Mouse (Mus musculus) adrenal gland (tissue): ENCODE data around the gene Gpt2.

ENCODE experiments used
- intact Hi-C: fragments of 180-260 bp; cut with DNase I; formaldehyde crosslinking; loops from one replicate; pipeline ENCODE4 v1.15.1; 2025
- long read RNA-seq, 2 experiments: library from polyadenylated mRNA; unstranded; transcript quantifications; one replicate each; pipeline ENCODE4 v2.0.0; 2020; ENCODE audit warnings: borderline replicate concordance in 1 of 2; ENCODE audit not compliant: insufficient replicate concordance in 1 of 2

The Gpt2 gene
- long read RNA-seq, experiment 1, transcript Gpt2-201 (12 exons, 3,639 nt) = major isoform, 6 of 11 reads
- long read RNA-seq, experiment 1, partial matches to known transcripts = 1 of 11 reads
- long read RNA-seq, experiment 1, other reads (novel, unspliced or antisense) = 4 of 11 reads
- long read RNA-seq, experiment 2, partial matches to known transcripts = 1 of 8 reads
- long read RNA-seq, experiment 2, other reads (novel, unspliced or antisense) = 3 of 8 reads

DNA sequence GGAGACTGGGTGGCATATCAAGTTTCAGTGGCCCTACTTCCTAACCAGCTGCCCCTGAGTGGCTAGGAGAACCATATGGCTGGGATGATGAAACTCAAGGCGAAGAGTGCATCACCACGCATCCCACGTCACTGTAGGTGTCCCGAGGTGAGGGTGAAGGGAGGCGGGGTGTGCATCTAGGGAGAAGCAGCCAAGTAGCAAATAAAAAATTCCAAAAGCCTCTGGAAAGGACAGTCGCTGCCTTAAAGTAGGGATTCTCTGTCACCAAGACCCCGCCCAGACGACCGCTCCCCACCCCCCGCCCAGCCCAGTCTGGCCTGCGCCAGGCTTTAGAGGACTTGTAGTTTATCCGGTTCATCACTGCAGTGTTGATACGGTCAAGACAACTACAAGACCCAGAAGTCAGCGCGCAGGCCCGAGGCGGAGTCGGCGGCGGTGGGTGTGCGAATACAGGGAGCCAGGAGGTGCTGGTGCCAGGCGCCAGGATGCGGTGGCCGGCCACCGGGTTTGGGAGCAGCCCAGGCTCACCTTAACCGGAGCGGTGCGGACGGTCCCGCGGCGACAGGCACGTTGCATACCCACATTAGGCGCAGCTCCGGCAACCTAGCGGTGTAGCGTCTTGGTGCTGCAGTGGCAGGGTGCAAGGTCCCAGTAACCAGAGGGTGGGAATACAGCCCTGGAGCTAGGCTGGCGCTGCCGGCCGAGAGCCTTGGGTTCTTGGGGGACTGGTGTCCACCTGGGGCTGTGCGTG is at the start of gene Gpt2:
Gene Gpt2 (plus strand): TSS at position 452 of the 751 bp plus-strand sequence.
- intact Hi-C loops = no loop called here

DNA sequence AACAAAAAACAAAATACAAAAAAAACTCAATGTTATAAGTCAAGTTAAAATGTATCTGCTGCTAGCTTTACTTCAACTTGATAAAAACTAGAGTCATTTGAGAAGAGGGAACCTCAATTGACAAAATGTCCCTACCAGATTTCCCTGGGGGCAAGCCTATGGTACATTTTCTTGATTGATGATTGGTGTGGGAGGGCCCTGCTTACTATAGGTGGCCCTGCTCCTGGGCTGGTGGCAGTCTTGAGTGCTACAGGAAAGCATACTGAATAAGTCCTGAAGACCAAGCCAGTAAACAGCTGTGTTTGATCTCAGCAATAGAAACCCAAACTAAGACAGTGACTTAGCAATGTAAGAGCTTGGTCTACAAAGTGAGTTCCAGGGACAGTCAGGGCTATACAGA is 48.3 kb upstream of the Gpt2 start:
- intact Hi-C loops = no loop called here

DNA sequence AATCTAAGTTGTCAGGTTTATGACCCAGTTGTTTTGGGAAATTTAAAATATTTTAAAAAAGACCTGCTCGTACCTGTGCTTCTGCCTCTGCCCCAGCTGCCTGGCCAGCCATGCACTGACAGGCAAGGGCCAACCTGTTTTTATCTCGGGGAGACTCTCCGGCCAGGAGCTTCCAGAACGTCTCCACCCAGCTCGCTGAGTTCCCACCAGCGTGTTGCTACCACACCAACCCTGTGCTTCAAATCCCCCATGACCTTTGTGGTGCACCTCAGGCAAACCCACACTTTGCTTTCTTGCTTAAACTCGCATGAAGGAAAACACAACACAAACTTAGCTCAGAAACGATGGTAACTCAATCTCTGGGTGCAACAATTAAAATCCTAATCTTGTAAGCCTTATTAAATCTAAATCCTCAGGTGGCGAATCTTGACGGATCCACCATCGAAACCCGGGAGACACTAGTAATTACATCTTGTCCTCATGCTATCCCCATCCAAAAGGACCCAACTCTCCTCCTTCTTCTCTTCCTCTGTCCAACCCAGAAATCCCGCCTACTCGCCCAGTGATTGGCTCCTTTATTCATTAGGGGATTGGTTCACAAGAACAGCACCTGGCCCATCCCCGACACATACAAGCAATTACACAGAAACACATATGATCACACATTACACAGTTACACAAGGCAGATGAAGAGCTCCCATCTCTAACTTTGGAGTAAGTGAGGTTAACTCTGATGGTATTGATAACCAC is 46.3 kb upstream of the Gpt2 start:
- intact Hi-C loops = no loop called here

DNA sequence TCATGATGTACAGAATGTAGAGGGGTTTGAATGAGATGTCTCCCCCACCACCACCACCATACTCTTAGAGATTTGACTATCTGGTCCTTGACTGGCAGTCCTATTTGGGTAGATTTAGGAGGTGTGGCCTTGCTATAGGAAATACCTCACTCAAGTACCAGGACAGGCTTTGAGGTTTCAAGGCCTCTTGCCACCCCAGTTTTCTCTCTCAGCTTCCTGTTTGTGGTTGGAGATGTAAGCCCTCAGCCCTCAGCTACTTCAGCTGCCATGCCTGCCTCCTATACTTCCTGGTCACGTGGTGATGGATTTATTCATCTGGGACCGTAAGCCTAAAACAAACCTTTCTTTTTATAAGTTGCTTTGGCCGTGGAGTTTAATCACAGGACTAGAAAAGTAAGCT is 42.0 kb upstream of the Gpt2 start:
- intact Hi-C loops = no loop called here

DNA sequence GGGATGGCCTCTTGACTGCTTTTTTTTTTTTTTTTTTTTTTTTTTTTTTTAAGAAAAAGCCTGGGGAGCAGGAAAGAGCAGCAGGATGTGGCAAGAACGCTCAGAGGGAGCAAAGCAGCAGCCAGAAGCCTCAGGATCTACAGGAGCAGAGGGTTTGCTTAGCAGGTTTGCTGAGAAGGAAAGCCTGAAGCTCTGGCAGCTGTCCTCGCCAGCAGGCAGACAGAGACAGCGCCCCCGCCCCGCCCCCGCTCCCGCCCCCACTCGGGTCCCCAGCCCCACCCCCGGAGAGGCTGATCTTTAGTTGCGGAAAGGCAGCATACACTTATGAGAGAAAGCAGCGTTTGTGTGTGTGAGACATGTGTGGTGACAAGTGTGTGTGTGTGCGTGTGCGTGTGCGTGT is 40.0 kb upstream of the Gpt2 start:
- intact Hi-C loops = no loop called here

DNA sequence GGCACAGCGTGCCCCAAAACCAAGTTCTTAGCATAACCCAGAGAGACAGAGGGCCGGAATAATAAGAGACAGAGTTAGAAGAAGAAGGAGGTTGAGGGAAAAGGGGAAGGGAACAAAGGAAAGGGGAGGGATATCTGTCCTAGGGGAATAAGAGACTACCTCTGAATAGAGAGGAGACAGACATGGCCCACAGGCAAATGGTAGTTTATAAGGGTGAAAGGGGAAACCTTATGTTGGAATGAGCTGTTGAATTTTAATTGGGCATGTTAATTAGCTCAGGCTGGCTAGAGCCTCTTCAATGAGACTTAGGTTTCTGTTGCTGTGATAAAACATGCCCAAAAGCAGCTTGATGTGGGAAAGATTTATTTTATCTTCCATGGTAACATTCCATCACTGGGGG is 39.1 kb upstream of the Gpt2 start:
- intact Hi-C loops = no loop called here

DNA sequence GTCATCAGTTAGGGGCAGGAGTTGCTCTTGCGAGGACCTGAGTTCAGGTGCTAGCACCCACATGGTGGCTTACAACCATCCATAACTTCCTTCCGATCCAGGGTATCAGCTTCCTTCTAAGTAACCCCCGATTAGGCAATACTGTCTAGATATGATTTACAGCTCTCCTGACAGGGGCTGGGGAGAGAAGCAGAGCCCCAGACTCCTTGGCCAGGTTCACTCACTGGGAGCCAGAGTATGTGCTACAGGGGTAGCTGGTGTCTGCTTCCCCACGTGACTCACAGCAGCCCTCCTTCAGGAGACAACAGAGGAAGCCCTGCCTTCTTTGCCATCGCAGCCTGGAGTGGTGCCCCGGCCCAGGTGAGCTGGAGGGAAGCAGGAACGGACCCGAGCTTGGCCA is 37.6 kb upstream of the Gpt2 start:
- intact Hi-C loops = loop anchor here (5.0 kb wide), 2 partner anchors 43 to 213 kb away; no protein-coding TSS in a partner anchor

DNA sequence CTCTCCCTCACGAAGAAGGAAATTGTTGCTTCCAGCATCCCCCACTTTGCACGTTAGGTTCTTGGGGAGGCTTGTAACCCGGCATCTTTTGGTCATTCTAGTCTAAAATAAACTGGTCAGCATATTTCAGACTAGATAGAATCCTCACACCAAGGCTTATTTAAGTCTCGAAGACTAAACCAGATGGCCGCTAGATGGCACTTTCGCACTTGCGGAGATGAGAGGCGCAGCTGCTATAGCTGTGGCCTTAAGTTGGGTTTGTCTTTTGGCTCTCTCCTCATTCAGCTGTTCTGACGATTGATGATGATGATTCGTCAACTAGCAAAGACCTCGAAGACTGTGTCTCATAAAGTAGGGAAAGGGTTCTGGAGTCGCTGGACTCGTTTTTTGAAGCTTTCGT is 35.8 kb upstream of the Gpt2 start:
- intact Hi-C loops = loop anchor here (2.0 to 5.0 kb wide), 3 partner anchors 41 to 211 kb away; no protein-coding TSS in a partner anchor

DNA sequence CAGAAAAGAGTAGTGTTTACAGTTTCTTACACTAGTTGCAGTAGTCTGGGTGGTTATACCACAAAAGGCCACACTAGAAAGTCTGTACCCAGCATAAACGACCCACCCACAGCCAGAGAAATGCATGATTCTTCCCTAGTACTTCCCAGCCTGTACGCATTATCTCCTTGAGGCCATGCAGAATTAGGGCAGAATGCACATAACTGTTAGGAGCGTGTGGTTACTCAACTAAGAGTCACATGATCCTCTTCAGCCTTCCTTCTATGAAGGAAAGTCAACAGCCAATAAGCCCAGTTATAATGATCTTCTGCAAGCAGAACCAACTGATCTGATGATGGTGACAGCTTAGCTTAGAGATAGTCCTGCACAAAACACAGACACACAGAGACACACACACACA is 32.8 kb upstream of the Gpt2 start:
- intact Hi-C loops = loop anchor here (5.0 kb wide), 2 partner anchors 38 to 208 kb away; no protein-coding TSS in a partner anchor

DNA sequence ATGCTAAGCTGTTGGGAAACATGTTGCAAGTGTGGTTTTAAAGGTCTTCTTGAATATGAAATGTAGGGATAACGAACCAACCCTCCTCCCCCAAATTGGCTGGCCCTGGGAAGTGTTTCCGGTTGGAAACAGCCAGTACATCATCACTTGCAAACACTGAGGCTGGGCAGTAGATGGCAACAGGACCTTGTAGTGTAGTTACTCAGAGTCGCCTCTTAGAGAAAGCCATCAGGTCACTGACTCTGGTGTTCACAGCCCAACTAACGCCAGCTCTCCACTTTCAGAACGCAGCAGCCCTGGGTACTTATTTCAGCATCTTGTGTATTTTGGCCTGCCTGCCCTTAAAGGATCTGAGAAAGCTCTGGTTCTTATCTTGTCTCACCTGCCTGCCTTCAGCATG is 31.6 kb upstream of the Gpt2 start:
- intact Hi-C loops = no loop called here

DNA sequence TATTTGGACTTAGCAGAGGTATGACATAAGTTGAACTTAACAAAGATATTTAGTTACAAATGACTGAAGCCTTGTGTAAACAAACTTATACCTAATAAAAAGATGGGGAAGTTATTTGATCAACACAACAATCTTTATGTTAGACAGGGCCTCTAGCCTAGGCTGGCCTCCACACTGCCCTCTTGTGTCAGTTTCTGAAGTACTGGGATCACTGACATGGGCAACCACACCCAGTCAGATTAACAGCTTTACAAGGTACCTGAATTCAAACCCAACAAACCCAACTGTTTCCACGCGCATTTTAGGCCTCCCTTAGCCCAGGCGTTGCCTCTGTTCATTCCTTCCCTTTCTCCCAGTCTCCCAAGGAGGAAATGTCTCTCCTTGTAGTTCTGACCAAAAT is 31.0 kb upstream of the Gpt2 start:
- intact Hi-C loops = no loop called here

DNA sequence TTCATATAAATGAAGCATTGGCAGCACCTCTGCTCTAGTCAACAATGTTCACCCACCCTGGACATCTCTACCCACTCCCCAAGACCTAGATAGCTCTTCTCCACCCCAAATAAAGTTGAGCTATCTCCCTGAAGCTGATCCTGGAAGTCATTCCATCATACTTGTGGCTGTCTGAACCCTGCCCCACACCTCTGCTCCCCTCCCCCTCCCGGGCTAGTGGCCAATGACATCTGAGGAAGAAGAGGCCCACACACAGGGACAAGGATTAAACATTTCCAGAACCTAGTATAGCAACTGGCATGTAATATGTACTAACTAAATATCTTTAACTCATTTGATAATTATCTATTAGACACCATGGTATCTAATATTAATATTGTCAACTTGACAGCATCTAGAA is 29.9 kb upstream of the Gpt2 start:
- intact Hi-C loops = no loop called here

DNA sequence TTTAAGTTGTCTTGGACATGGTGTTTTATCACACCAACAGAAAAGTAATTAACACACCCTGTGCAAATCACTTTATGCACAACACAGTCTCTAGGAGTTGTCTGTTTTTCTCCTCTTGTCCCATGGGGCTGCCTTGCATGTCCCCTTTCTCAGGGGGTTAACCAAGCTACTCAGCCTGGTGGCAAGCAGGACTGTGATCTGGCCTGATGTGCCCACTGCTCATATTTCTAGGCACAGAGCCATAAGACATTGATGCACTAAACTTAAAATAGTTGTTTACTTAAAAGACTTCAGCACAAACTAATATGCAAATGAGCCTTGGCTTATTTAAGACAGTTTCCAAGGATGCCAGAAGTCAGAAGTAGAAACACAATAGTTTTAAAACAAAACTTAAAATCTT is 28.1 kb upstream of the Gpt2 start:
- intact Hi-C loops = no loop called here

DNA sequence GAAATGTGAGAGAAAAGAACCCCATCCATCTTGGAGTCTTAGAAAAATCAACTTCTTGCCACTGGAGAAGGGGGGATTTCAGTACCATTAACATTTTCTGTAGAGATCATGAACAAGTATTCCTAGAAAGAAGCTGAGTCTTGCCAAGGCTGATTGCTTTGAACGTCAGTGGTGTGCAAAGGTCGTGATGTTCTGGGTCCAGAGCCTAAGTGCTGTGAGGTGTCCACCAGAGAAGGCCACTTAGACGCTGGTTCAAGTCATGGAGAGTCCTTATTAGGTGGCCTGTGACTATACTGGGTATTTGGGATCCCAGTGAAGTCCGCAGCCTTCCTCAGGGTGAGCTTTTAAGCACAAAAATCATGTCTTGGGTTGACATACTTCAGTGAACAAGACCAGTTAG is 26.3 kb upstream of the Gpt2 start:
- intact Hi-C loops = no loop called here

DNA sequence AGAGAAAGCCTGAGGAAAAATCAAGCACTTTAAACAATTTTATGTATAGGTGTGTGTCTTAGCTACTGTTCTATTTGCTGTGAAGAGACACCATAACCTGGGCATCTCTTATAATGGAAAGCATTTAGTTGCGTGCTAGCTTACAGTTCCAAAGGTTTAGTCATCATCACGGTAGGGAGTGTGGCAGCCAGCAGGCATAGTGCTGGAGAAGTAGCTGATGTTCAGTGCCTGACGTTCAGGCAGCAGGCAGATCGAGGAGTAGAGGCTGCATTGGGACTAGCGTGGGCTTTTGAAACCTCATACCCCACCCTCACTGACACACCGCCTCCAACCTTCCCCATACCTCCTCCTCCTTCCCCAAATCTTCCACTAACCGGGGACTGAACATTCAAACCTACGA is 21.6 kb upstream of the Gpt2 start:
- intact Hi-C loops = no loop called here

DNA sequence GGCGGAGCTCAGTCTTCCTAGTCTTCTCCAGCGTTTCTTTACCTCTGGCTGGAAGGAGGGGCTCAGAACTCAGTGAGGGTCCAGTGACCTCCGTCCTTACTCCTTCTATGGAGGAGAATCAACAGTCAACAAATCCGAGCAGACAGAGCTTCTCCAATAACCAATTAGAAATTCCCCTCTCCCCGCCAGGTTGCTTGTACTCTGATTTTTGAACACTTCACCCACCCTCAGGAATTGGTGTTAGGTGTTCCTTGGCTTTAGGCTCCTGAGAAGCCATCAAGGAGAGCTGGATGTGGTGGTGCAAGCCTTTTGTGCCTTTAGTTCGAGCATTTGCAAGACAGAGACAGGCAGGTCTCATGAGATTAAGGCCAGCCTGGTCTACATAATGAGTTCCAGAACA is 19.6 kb upstream of the Gpt2 start:
- intact Hi-C loops = no loop called here

DNA sequence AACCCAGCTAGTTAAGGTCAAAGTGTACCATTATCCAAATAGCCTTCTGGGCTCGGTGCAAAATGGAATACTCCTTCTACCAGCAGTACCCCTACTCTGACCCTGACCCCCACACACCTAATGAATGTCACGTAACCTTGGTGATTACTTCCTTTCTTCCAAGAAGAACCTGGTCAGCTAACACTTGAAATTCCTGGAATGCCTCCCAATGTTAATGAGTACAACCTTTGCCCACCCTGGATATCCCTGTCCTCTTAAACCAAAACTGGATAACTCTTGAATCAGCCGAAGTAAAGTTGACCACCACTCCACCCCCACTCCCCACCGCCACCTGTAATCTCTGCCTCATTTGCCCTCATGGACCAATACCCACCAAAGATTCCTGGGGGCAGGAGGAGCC is 19.1 kb upstream of the Gpt2 start:
- intact Hi-C loops = no loop called here

DNA sequence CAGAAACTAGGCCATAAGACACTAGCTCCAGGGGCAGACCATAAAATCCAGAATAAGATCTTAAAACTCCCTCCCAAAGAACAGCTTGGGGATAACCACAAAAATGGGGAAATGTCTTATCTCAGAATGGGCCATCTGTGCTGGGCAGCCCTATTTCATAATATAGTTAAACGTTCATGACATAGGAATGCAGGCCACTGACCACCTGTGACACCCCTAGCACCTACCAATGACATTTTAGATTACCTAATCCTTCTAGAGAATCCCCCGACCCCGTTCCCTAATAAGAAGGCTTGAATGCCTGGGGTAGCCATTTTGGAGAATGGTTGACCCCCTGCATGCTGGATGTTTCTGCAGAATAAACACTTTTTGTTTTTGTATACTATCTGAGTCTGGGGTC is 17.5 kb upstream of the Gpt2 start:
- intact Hi-C loops = no loop called here

DNA sequence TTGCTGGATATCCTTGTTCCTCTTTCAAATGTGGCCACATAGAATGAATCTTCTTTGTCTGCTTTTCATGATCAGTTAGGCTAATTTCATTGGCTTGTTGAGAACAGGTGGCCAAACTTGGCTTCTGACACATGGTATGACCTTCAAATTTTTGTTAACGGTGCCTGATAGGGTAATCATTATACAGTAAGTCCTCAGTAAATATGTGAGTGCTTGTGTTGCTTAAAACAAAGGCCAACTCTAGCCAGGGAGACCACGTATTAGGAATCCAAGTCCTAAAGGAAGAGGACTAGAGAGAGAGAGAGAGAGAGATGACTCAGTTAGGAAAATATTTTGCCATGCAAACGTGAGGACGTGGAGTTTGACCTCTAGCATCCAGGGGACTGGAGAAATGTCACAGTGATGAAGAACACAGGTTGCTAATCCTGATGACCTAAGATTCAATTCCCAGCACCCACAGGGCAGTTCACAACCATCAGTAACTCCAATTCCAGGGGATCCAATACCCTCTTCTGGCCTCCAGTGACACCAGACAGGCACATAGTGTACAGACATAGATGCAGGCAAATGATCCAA is 15.3 kb upstream of the Gpt2 start:
- intact Hi-C loops = no loop called here

DNA sequence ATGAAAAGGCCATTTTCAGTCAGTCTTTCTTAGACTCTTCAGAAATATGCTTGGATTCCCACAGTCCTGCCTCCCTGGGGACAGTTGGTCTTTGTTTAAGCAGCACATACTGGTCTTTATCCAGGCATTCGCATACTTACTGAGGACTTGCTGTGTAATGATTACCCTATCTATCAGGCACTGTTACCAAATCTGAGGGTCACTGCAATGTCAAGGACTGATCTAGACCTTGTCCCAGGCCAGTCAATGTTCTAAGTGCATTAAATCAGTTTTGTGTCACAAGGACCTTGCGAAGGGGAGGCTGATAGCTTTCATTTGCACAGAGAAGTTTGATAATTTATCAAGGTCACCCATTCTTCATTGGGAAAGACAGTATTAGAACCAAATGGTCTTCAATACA is 14.0 kb upstream of the Gpt2 start:
- intact Hi-C loops = no loop called here

DNA sequence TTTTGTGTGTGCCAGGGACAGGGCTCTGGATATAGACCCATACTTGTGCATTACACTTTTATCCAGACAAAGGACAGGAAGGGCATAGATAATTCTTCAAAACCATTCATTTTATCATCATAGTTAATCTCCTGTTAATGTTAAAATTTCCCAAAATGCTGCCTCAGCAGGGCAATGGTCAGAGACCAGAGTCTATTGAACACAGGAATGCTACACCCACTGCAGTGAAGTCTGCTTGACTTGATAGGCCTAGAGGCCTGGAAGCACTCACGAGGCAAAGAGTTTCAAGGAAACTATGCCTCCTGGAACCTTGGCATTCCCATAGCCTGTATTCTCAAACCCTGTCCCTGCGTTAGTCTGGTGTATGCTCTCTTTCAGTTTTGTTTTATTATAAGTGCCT is 12.7 kb upstream of the Gpt2 start:
- intact Hi-C loops = no loop called here

DNA sequence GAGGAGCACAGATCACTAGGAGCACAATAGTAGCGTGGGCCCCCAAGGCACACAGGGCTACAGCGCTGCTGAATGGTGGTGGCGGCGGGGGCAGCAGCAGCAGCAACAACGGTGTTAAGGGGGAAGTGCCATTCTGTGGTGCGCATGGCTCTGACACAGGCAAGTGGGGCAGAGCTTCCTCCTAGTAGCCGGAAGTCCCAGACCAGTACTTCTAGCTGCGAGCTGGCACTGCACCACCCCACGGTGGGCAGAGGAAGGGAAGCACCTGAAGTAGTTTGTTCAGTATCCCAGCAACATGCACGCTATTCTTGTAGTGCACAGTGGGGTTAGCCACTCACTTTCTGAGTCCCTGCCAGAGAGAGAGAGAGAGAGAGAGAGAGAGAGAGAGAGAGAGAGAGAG is 10.5 kb upstream of the Gpt2 start:
- intact Hi-C loops = no loop called here
